In the genomic region with DNA sequence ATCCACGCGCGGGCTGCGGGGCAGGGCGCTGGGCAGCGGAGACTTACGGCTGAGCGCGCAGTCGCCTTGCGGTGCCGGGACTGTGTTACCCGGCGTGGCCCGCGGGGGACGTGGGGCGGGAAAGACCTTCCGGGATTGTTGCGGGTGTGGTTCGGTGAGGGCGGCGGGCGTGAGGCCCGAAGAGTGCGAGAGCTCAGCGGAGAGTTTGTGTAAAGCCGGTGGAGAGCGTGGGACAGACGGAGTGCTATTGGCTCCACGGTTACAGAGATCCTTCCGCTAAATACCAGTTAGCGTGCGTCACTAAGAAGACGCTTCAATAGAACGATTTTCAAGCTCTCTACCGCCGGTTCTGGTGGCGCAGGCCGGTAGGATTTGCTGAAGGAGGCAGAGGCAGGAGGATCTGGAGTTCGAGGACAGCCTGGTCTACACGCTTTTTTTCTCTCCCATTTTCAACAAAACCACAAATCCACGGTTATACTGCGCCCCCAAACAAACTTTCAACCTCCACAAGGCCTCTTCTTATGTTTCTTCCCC, we compare ENCODE assay signal across 8 mouse cellular contexts. TPM values are rescaled to one million over a fixed set of nuclear protein-coding genes. Genes with fewer than 3 reads are reported as not detected.
DNase-seq lines count a peak whose midpoint lies in the region; ATAC-seq and TF ChIP-seq lines count a peak whose summit lies in the region.

No protein-coding gene starts in this region.

- TF ChIP-seq EP300 in MEL (IDR thresholded peaks at IDR 0.05; ENCODE audit: low read depth in 1 of 2, low read length in 2 of 2) = no peak

- peak overlapping the region; percentile 75 for H3K4me2 ChIP-seq in forebrain, embryonic 16.5 days (ENCODE audit: low read length)
- peak overlapping the region; percentile 69 for H3K4me2 ChIP-seq in neural tube, embryonic 15.5 days

- peak; percentile 79 for ATAC-seq in forebrain, embryonic 16.5 days
- peak; percentile 84 for ATAC-seq in neural tube, embryonic 15.5 days (ENCODE audit: low FRiP score)

- peak overlapping the region; percentile 73 to 77 for H3K4me3 ChIP-seq in MEL (ENCODE audit: control insufficient read depth in 1 of 2, insufficient read depth in 1 of 2, low read depth in 2 of 2, low read length in 2 of 2)
- peak overlapping the region; percentile 94 for H3K4me3 ChIP-seq in forebrain, embryonic 16.5 days (replicated peaks; ENCODE audit: low read length)
- peak overlapping the region; percentile 97 for H3K4me3 ChIP-seq in layer of hippocampus, adult 2 months
- H3K4me3 ChIP-seq in lung, adult 2 months (replicated peaks; ENCODE audit: extremely low read depth, low read depth, low read length) = peak overlapping the region; percentile 93
- peak overlapping the region; percentile 93 for H3K4me3 ChIP-seq in neural tube, embryonic 15.5 days (replicated peaks)

- peaks cover 0 to 15% of the 10 kb centered on the region in 2 experiments; a peak in 2 of 4 replicates for H3K36me3 ChIP-seq in MEL (ENCODE audit: control insufficient read depth in 1 of 2, insufficient read depth in 2 of 2, low read length in 2 of 2)
- H3K36me3 ChIP-seq in forebrain, embryonic 16.5 days (ENCODE audit: control insufficient read depth, insufficient read depth) = no peaks in the 10 kb centered on the region
- no peaks in the 10 kb centered on the region for H3K36me3 ChIP-seq in neural tube, embryonic 15.5 days

- intact Hi-C loops in heart, postnatal 36 days (cut with DNase I) = loop anchor here (5.0 kb wide), 1 partner anchor 684 kb away; no protein-coding TSS in a partner anchor

- H3K9me3 ChIP-seq in MEL (replicated peaks; ENCODE audit: insufficient read depth, low read length) = no peaks in the 10 kb centered on the region
- H3K9me3 ChIP-seq in forebrain, embryonic 16.5 days (ENCODE audit: control insufficient read depth, low read length) = no peaks in the 10 kb centered on the region
- no peaks in the 10 kb centered on the region for H3K9me3 ChIP-seq in neural tube, embryonic 15.5 days (replicated peaks)

- peak overlapping the region; percentile 76 for H3K9ac ChIP-seq in MEL (ENCODE audit: control insufficient read depth, low read depth, low read length, poor library complexity, severe bottlenecking)
- peak overlapping the region; percentile 83 for H3K9ac ChIP-seq in forebrain, embryonic 16.5 days (replicated peaks; ENCODE audit: low read depth, low read length)
- peak overlapping the region; percentile 76 for H3K9ac ChIP-seq in neural tube, embryonic 15.5 days (replicated peaks)

- H3K27me3 ChIP-seq in MEL (ENCODE audit: control insufficient read depth in 1 of 2, insufficient read depth in 2 of 2, low read length in 2 of 2) = no peaks in the 10 kb centered on the region
- H3K27me3 ChIP-seq in forebrain, embryonic 16.5 days (replicated peaks; ENCODE audit: control insufficient read depth, insufficient read depth, low read length) = no peaks in the 10 kb centered on the region
- H3K27me3 ChIP-seq in neural tube, embryonic 15.5 days (replicated peaks) = no peaks in the 10 kb centered on the region

- no peak for TF ChIP-seq CTCF in MEL (IDR thresholded peaks at IDR 0.05 in 2 of 3, conservative IDR thresholded peaks at IDR 0.05 in 1 of 3; ENCODE audit: control insufficient read depth in 1 of 3, insufficient read depth in 1 of 3, low read depth in 2 of 3, low read length in 3 of 3, poor library complexity in 1 of 3, severe bottlenecking in 1 of 3)
- TF ChIP-seq CTCF in layer of hippocampus, adult 2 months (conservative IDR thresholded peaks at IDR 0.05) = peak; percentile 10; the same call in 1 of the 2 replicates
- no peak for TF ChIP-seq CTCF in lung, adult 2 months (IDR thresholded peaks at IDR 0.05; ENCODE audit: insufficient read depth, low read length)

- peak overlapping the region; percentile 75 for H3K27ac ChIP-seq in MEL (ENCODE audit: control insufficient read depth, low read depth, low read length)
- H3K27ac ChIP-seq in forebrain, embryonic 16.5 days (ENCODE audit: low read length) = peak overlapping the region; percentile 92
- H3K27ac ChIP-seq in layer of hippocampus, adult 2 months = peak overlapping the region; percentile 95
- peak overlapping the region; percentile 95 for H3K27ac ChIP-seq in neural tube, embryonic 15.5 days (replicated peaks)

- TF ChIP-seq POLR2A in MEL (IDR thresholded peaks at IDR 0.05; ENCODE audit: control insufficient read depth in 1 of 2, insufficient read depth in 1 of 2, low read depth in 1 of 2, low read length in 2 of 2, poor library complexity in 1 of 2) = peak; percentile 60 to 64; a peak in 2 of 4 replicates
- TF ChIP-seq POLR2A in lung, adult 2 months (IDR thresholded peaks at IDR 0.05; ENCODE audit: borderline replicate concordance, extremely low read depth, low read depth, low read length) = peak; percentile 77

- DNase-seq in MEL (ENCODE audit: low read depth, low spot score) = peak; percentile 96
- peak; percentile 88 to 92 for DNase-seq in cerebellum, adult 18-20 months
- peak; percentile 90 to 94 for DNase-seq in heart, postnatal 36 days
- DNase-seq in layer of hippocampus, adult 2 months (ENCODE audit: low spot score in 2 of 2) = peak; percentile 93 to 96
- peak; percentile 91 for DNase-seq in lung, adult 2 months
- DNase-seq in testis, postnatal 10 days (ENCODE audit: low spot score) = peak; percentile 88

- under 1% methylated on average over 44 of the region's 44 CpGs for WGBS in forebrain, embryonic 16.5 days
- WGBS in lung, adult 2 months = under 1% methylated on average over 44 of the region's 44 CpGs
- under 1% methylated on average over 41 of the region's 44 CpGs for WGBS in neural tube, embryonic 15.5 days

- no peaks in the 10 kb centered on the region; the same call in 1 of the 2 replicates for H3K79me2 ChIP-seq in MEL (ENCODE audit: control insufficient read depth, insufficient read depth, low read length, poor library complexity)

- peaks cover 4 to 20% of the 10 kb centered on the region in 2 experiments; a peak in 3 of 4 replicates for H3K4me1 ChIP-seq in MEL (ENCODE audit: control insufficient read depth in 1 of 2, insufficient read depth in 2 of 2, low read length in 2 of 2)
- peaks cover 22% of the 10 kb centered on the region for H3K4me1 ChIP-seq in forebrain, embryonic 16.5 days (replicated peaks; ENCODE audit: control insufficient read depth, insufficient read depth, low read length)
- peaks cover 4% of the 10 kb centered on the region for H3K4me1 ChIP-seq in lung, adult 2 months (ENCODE audit: control insufficient read depth, insufficient read depth, low read length)
- peaks cover 24% of the 10 kb centered on the region for H3K4me1 ChIP-seq in neural tube, embryonic 15.5 days

- no peak for TF ChIP-seq RAD21 in MEL (IDR thresholded peaks at IDR 0.05; ENCODE audit: low read depth, low read length)

TF ChIP-seq in MEL, 35 proteins besides CTCF, POLR2A, EP300 and RAD21 (continues in another document):
- TF ChIP-seq CHD1 (IDR thresholded peaks at IDR 0.05; ENCODE audit: low read depth, low read length) = no peak
- TF ChIP-seq HCFC1 (IDR thresholded peaks at IDR 0.05; ENCODE audit: low read depth, low read length) = no peak
- TF ChIP-seq MEF2A (IDR thresholded peaks at IDR 0.05; ENCODE audit: extremely low read depth, insufficient replicate concordance, low read depth, low read length, poor library complexity, severe bottlenecking) = no peak

RNA-seq across cellular contexts. Expression of gene Klrb1b, which starts 16.9 kb away (rescaled TPM):
- not detected in 2 replicates for total RNA-seq in MEL (2012; rRNA removed)
- not detected for polyA plus RNA-seq in MEL (2012; ENCODE audit: insufficient read depth in 1 of 2, insufficient read length in 2 of 2, low read depth in 1 of 2, low replicate concordance in 2 of 2, missing spikeins in 1 of 2)
- not detected in 2 replicates for polyA plus RNA-seq in forebrain, embryonic 16.5 days (2015; fragmentation: Nextera tagmentation; extraction: Ambion mirVana)
- total RNA-seq in heart, postnatal 36 days (2021) = not detected
- total RNA-seq in layer of hippocampus, adult 2 months (2021) = not detected
- polyA plus RNA-seq in lung, adult 2 months (2012; rRNA removed) = 2.4 and 2.7 TPM in 2 replicates
- 0.49 TPM in 1 of 2 replicates, not detected in the other for polyA plus RNA-seq in neural tube, embryonic 15.5 days (2015; fragmentation: Nextera tagmentation; extraction: Ambion mirVana)

RNA-seq across cellular contexts. Expression of gene Gm44511, which starts 16.9 kb away (rescaled TPM):
- total RNA-seq in MEL (2012; rRNA removed) = not detected in 2 replicates
- polyA plus RNA-seq in MEL (2012; ENCODE audit: insufficient read depth in 1 of 2, insufficient read length in 2 of 2, low read depth in 1 of 2, low replicate concordance in 2 of 2, missing spikeins in 1 of 2) = not detected
- polyA plus RNA-seq in forebrain, embryonic 16.5 days (2015; fragmentation: Nextera tagmentation; extraction: Ambion mirVana) = not detected in 2 replicates
- not detected for total RNA-seq in heart, postnatal 36 days (2021)
- total RNA-seq in layer of hippocampus, adult 2 months (2021) = not detected
- 0.41 TPM in 1 of 2 replicates, not detected in the other for polyA plus RNA-seq in lung, adult 2 months (2012; rRNA removed)
- not detected in 2 replicates for polyA plus RNA-seq in neural tube, embryonic 15.5 days (2015; fragmentation: Nextera tagmentation; extraction: Ambion mirVana)

RNA-seq across cellular contexts. Expression of gene Clec2i, which starts 44.4 kb away (rescaled TPM):
- not detected in 2 replicates for total RNA-seq in MEL (2012; rRNA removed)
- polyA plus RNA-seq in MEL (2012; ENCODE audit: insufficient read depth in 1 of 2, insufficient read length in 2 of 2, low read depth in 1 of 2, low replicate concordance in 2 of 2, missing spikeins in 1 of 2) = not detected
- not detected in 2 replicates for polyA plus RNA-seq in forebrain, embryonic 16.5 days (2015; fragmentation: Nextera tagmentation; extraction: Ambion mirVana)
- not detected for total RNA-seq in heart, postnatal 36 days (2021)
- total RNA-seq in layer of hippocampus, adult 2 months (2021) = not detected
- 0.79 and 1.6 TPM in 2 replicates for polyA plus RNA-seq in lung, adult 2 months (2012; rRNA removed)
- polyA plus RNA-seq in neural tube, embryonic 15.5 days (2015; fragmentation: Nextera tagmentation; extraction: Ambion mirVana) = 0.92 TPM in 1 of 2 replicates, not detected in the other

RNA-seq across cellular contexts. Expression of gene BC035044, which starts 47.9 kb away (rescaled TPM):
- not detected in 2 replicates for total RNA-seq in MEL (2012; rRNA removed)
- not detected for polyA plus RNA-seq in MEL (2012; ENCODE audit: insufficient read depth in 1 of 2, insufficient read length in 2 of 2, low read depth in 1 of 2, low replicate concordance in 2 of 2, missing spikeins in 1 of 2)
- 0.31 and 0.34 TPM in 2 replicates for polyA plus RNA-seq in forebrain, embryonic 16.5 days (2015; fragmentation: Nextera tagmentation; extraction: Ambion mirVana)
- under 1 TPM in 1 of 2 experiments, not detected in 1; 0.38 TPM for total RNA-seq in heart, postnatal 36 days (2021)
- 1 to 10 TPM; 2.0 to 2.8 TPM for total RNA-seq in layer of hippocampus, adult 2 months (2021)
- polyA plus RNA-seq in lung, adult 2 months (2012; rRNA removed) = 1.2 and 2.7 TPM in 2 replicates
- 0.41 and 5.9 TPM in 2 replicates for polyA plus RNA-seq in neural tube, embryonic 15.5 days (2015; fragmentation: Nextera tagmentation; extraction: Ambion mirVana)

RNA-seq across cellular contexts. Expression of gene Klrb1c, which starts 54.0 kb away (rescaled TPM):
- not detected in 2 replicates for total RNA-seq in MEL (2012; rRNA removed)
- not detected for polyA plus RNA-seq in MEL (2012; ENCODE audit: insufficient read depth in 1 of 2, insufficient read length in 2 of 2, low read depth in 1 of 2, low replicate concordance in 2 of 2, missing spikeins in 1 of 2)
- 0.15 TPM in 1 of 2 replicates, not detected in the other for polyA plus RNA-seq in forebrain, embryonic 16.5 days (2015; fragmentation: Nextera tagmentation; extraction: Ambion mirVana)
- under 1 TPM in 1 of 2 experiments, not detected in 1; 0.16 TPM for total RNA-seq in heart, postnatal 36 days (2021)
- total RNA-seq in layer of hippocampus, adult 2 months (2021) = not detected
- polyA plus RNA-seq in lung, adult 2 months (2012; rRNA removed) = 1.8 and 2.6 TPM in 2 replicates
- 0.09 and 0.70 TPM in 2 replicates for polyA plus RNA-seq in neural tube, embryonic 15.5 days (2015; fragmentation: Nextera tagmentation; extraction: Ambion mirVana)

Comparison
In these comparisons a context has a peak if more than half of its experiments do, and no peak if none do; other contexts are left out.
1. Peak in every context shown above with its lines: DNase-seq, ATAC-seq, H3K4me3 ChIP-seq and H3K27ac ChIP-seq.